ENCODE assay signal across 8 mouse cellular contexts in the genomic region with DNA sequence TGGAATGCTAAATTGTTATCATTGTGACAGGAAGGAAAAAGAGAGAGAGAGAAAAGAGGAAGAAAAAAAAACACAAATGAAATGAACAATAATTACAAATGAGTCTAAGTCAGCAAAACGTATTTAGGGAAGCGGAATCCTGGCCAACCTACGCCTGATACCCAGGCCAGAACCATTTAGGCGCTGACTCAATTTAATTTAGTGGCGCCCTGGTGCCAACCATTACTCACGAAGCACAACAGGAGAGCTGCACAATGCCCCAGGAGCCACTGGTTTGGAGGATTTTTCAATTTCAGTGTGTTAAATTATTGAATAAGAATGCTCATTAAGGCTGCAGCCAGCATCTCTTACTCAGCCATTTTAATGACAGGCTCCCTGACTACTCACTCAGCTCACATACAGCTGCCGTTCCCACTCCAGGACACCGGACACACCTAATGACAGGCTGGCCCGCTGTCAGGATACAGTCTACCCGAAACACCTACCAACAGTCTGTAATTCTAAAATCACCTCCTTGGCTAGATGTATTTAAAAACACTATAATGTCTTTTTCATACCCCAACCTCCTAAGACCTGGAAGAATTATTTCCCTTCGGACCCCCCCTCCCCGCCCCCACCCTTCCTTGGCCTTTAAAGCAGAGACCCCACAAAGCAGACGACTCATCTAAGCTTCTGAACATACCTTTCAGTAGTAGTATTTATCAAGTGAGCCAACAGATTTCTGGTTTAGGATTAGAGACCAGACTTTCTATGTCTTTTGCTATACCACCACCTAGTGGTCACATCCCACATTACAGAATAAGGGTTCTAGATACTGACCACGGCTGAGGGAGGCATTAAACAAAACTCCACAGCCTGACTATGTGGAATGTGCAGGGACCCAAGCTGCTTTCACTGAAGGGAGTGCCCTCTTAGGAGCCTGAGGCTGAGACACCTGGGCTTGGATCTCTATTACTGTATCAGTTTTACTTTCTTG. TPM values are rescaled to one million over a fixed set of nuclear protein-coding genes. Genes with fewer than 3 reads are reported as not detected.
DNase-seq lines count a peak whose midpoint lies in the region; ATAC-seq lines count a peak whose summit lies in the region.

No protein-coding gene starts in this region.

- H3K27me3 ChIP-seq in embryonic facial prominence, embryonic 11.5 days (ENCODE audit: control insufficient read depth, insufficient read depth, low read length) = no peaks in the 10 kb centered on the region
- H3K27me3 ChIP-seq in limb, embryonic 11.5 days (ENCODE audit: control insufficient read depth, insufficient read depth, low read length) = no peaks in the 10 kb centered on the region

- no peak overlapping the region for H3K27ac ChIP-seq in embryonic facial prominence, embryonic 11.5 days (replicated peaks; ENCODE audit: low read depth, low read length)
- no peak overlapping the region for H3K27ac ChIP-seq in limb, embryonic 11.5 days (replicated peaks; ENCODE audit: low read depth, low read length)

- peak; percentile 71 for DNase-seq in right cerebral cortex, adult 18-20 months
- DNase-seq in right cerebral cortex, postnatal 25 days = no peak
- DNase-seq in embryonic facial prominence, embryonic 11.5 days (ENCODE audit: low spot score) = peak; percentile 91
- DNase-seq in limb, embryonic 11.5 days (ENCODE audit: low spot score) = peak; percentile 69
- peak; percentile 87 for DNase-seq in naive thymus-derived CD4-positive, alpha-beta T cell, adult 2 months (ENCODE audit: low read depth)
- peak; percentile 50 for DNase-seq in yolk sac, embryonic 10.5 days (ENCODE audit: low spot score)

- H3K9me3 ChIP-seq in embryonic facial prominence, embryonic 11.5 days (replicated peaks; ENCODE audit: control insufficient read depth, low read length) = no peaks in the 10 kb centered on the region
- H3K9me3 ChIP-seq in limb, embryonic 11.5 days (ENCODE audit: control insufficient read depth, low read length) = no peaks in the 10 kb centered on the region

- ATAC-seq in activated CD4-positive, CD25-positive, alpha-beta regulatory T cell, adult 4 months = peak; percentile 56
- 0 out of 2 replicates have a peak, but pooled peaks have one; percentile 45 for ATAC-seq in embryonic facial prominence, embryonic 11.5 days (replicated peaks; ENCODE audit: insufficient number of reproducible peaks, low FRiP score, low TSS enrichment, low read depth)
- ATAC-seq in inflammation-experienced regulatory T-cells, adult 6 months = peak; percentile 62
- 0 out of 2 replicates have a peak, but pooled peaks have one; percentile 53 for ATAC-seq in limb, embryonic 11.5 days (ENCODE audit: insufficient number of reproducible peaks, low FRiP score, low TSS enrichment, low read depth)

- no peak overlapping the region for H3K4me3 ChIP-seq in embryonic facial prominence, embryonic 11.5 days (ENCODE audit: low read depth, low read length)
- H3K4me3 ChIP-seq in limb, embryonic 11.5 days (ENCODE audit: low read depth, low read length) = no peak overlapping the region

- H3K4me2 ChIP-seq in embryonic facial prominence, embryonic 11.5 days (ENCODE audit: low read depth, low read length) = no peak overlapping the region
- no peak overlapping the region for H3K4me2 ChIP-seq in limb, embryonic 11.5 days (ENCODE audit: low read depth, severe bottlenecking)

- H3K4me1 ChIP-seq in embryonic facial prominence, embryonic 11.5 days (ENCODE audit: control insufficient read depth, insufficient read depth, low read length) = no peaks in the 10 kb centered on the region
- no peaks in the 10 kb centered on the region for H3K4me1 ChIP-seq in limb, embryonic 11.5 days (ENCODE audit: control insufficient read depth, insufficient read depth, low read length)

- no peak overlapping the region for H3K9ac ChIP-seq in embryonic facial prominence, embryonic 11.5 days (replicated peaks; ENCODE audit: low read length)
- no peak overlapping the region for H3K9ac ChIP-seq in limb, embryonic 11.5 days (ENCODE audit: low read length)

- WGBS in embryonic facial prominence, embryonic 11.5 days = 72% methylated on average over 14 of the region's 14 CpGs
- 74% methylated on average over 14 of the region's 14 CpGs for WGBS in limb, embryonic 11.5 days

- H3K36me3 ChIP-seq in embryonic facial prominence, embryonic 11.5 days (replicated peaks; ENCODE audit: control insufficient read depth, insufficient read depth, low read depth, low read length) = no peaks in the 10 kb centered on the region
- H3K36me3 ChIP-seq in limb, embryonic 11.5 days (ENCODE audit: control insufficient read depth, insufficient read depth, low read length) = no peaks in the 10 kb centered on the region

RNA-seq across cellular contexts. Expression of a gene that starts 17.9 kb away (rescaled TPM):
- 10 to 100 TPM; 55.7 to 78.7 TPM for polyA plus RNA-seq in activated CD4-positive, CD25-positive, alpha-beta regulatory T cell, adult 4 months (2017; shearing (Covaris generic))
- polyA plus RNA-seq in embryonic facial prominence, embryonic 11.5 days (2014; fragmentation: Nextera tagmentation; extraction: Ambion mirVana) = 0.07 and 0.08 TPM in 2 replicates
- 10 to 100 TPM; 67.5 to 92.0 (median 70.5) TPM for polyA plus RNA-seq in inflammation-experienced regulatory T-cells, adult 6 months (2017; shearing (Covaris generic))
- polyA plus RNA-seq in limb, embryonic 11.5 days (2014; fragmentation: Nextera tagmentation; extraction: Ambion mirVana) = 0.11 TPM in 1 of 2 replicates, not detected in the other

Comparison
In these comparisons a context has a peak if more than half of its experiments do, and no peak if none do; other contexts are left out.
1. RNA of a gene that starts 17.9 kb away (polyA plus RNA-seq): 55.7 to 78.7 TPM in activated CD4-positive, CD25-positive, alpha-beta regulatory T cell, adult 4 months and 67.5 to 92.0 TPM in inflammation-experienced regulatory T-cells, adult 6 months; 0.11 TPM in limb, embryonic 11.5 days and 0.07 to 0.08 TPM in embryonic facial prominence, embryonic 11.5 days; every median in the first group is over 10 times any median in the second.
2. Peak in every context shown above with its lines, with median percentiles within 50 percentile points of each other: ATAC-seq.